Mouse (Mus musculus) urinary bladder, postnatal 10 days (tissue): ENCODE measurements around the gene Bcl2l15.
A peak's percentile ranks its signal among the peaks of the same experiment; 100 is the strongest.
"Not testable (repeated sequence)": the region's sequence is repeated elsewhere in the genome, so short reads cannot be mapped to it uniquely, and the experiment has no call there.

Experiments
- DNase-seq: peaks from one replicate; pipeline ENCODE4 v3.0.0; 2022; ENCODE audit warnings: low spot score

Gene Bcl2l15

GRCm38 (mm10) chr3:103832426-103832825 lies at the start of gene Bcl2l15:
TSS of gene Bcl2l15 (plus strand) at chr3:103832601.
- no peak for DNase-seq

- no peak for DNase-seq
Measured at GRCm38 (mm10) chr3:103782844-103783609, 49.4 kb upstream of the Bcl2l15 start.

- no peak for DNase-seq
Measured at GRCm38 (mm10) chr3:103787225-103787624, 45.2 kb upstream of the Bcl2l15 start.

GRCm38 (mm10) chr3:103789096-103789495 lies 43.3 kb upstream of the Bcl2l15 start:
- no peak for DNase-seq

GRCm38 (mm10) chr3:103789891-103790345 lies 42.5 kb upstream of the Bcl2l15 start:
- DNase-seq, result no peak

- DNase-seq, result no peak
Measured at GRCm38 (mm10) chr3:103790346-103791145, 41.9 kb upstream of the Bcl2l15 start.

- peak; percentile 88 for DNase-seq
Measured at GRCm38 (mm10) chr3:103791230-103792110, 40.9 kb upstream of the Bcl2l15 start, which contains the start of gene Hipk1. TSS of gene Hipk1 (minus strand) at chr3:103791563.

GRCm38 (mm10) chr3:103792111-103792406 lies 40.3 kb upstream of the Bcl2l15 start:
- DNase-seq, result not testable (repeated sequence)

- DNase-seq, result no peak
Measured at GRCm38 (mm10) chr3:103792566-103792965, 39.8 kb upstream of the Bcl2l15 start.

- no peak for DNase-seq
Measured at GRCm38 (mm10) chr3:103796389-103796788, 36.0 kb upstream of the Bcl2l15 start.

GRCm38 (mm10) chr3:103799507-103799906 lies 32.9 kb upstream of the Bcl2l15 start:
- no peak for DNase-seq

- DNase-seq, result no peak
Measured at GRCm38 (mm10) chr3:103801631-103802531, 30.5 kb upstream of the Bcl2l15 start.

GRCm38 (mm10) chr3:103802861-103803260 lies 29.5 kb upstream of the Bcl2l15 start:
- DNase-seq, result no peak

- no peak for DNase-seq
Measured at GRCm38 (mm10) chr3:103805671-103806070, 26.7 kb upstream of the Bcl2l15 start.

GRCm38 (mm10) chr3:103808891-103809798 lies 23.3 kb upstream of the Bcl2l15 start, which contains the start of the genes Dclre1b, Ap4b1 and Gm43064:
TSS of gene Dclre1b (minus strand) at chr3:103809444.
TSS of gene Ap4b1 (plus strand) at chr3:103809520.
TSS of gene Gm43064 (plus strand) at chr3:103809573.
- DNase-seq, result peak; percentile 69

GRCm38 (mm10) chr3:103809799-103810150 lies 22.6 kb upstream of the Bcl2l15 start:
- DNase-seq, result no peak

- no peak for DNase-seq
Measured at GRCm38 (mm10) chr3:103810967-103811366, 21.4 kb upstream of the Bcl2l15 start.

- DNase-seq, result no peak
Measured at GRCm38 (mm10) chr3:103827548-103827947, 4.9 kb upstream of the Bcl2l15 start.

GRCm38 (mm10) chr3:103829036-103829435 lies 3.4 kb upstream of the Bcl2l15 start:
- no peak for DNase-seq

GRCm38 (mm10) chr3:103830681-103831080 lies 1.7 kb upstream of the Bcl2l15 start:
- DNase-seq, result not testable (repeated sequence)
